9 mouse cellular contexts compared by ENCODE assay signal in genomic region chr7:24974893-24975595, GRCm38 (mm10). TPM values are rescaled to one million over a fixed set of nuclear protein-coding genes. Genes with fewer than 3 reads are reported as not detected.
DNase-seq lines count a peak whose midpoint lies in the region; ATAC-seq and TF ChIP-seq lines count a peak whose summit lies in the region.
"Had no signal": no experiment of that assay in that cellular context is flagged by ENCODE, and none has a peak within 500 bp of the region (broad histone marks: within the 10 kb centered on the region; RNA-seq: fewer than 3 reads in every experiment).

No protein-coding gene starts in this region.

- no peaks in the 10 kb centered on the region for H3K27me3 ChIP-seq in kidney, postnatal 0 days (ENCODE audit: insufficient read depth, low read length)
- H3K27me3 ChIP-seq: hindbrain, embryonic 15.5 days had no signal

- no peak for ATAC-seq in kidney, postnatal 0 days (replicated peaks; ENCODE audit: low FRiP score, low read depth)
- ATAC-seq in megakaryocyte-erythroid progenitor cell, adult 5-6 weeks (replicated peaks; ENCODE audit: low FRiP score, low TSS enrichment, poor library complexity, severe bottlenecking): peak; percentile 21

- TF ChIP-seq CTCF in kidney, postnatal 0 days (IDR thresholded peaks at IDR 0.05; ENCODE audit: low read depth): peak; percentile 79

- no peak overlapping the region for H3K4me2 ChIP-seq in kidney, postnatal 0 days (ENCODE audit: low read length)
- H3K4me2 ChIP-seq: hindbrain, embryonic 15.5 days had no signal

- H3K36me3 ChIP-seq in kidney, postnatal 0 days (ENCODE audit: insufficient read depth, low read length): no peaks in the 10 kb centered on the region

- 29% methylated on average over 9 of the region's 9 CpGs for WGBS in kidney, postnatal 0 days

- H3K9me3 ChIP-seq in kidney, postnatal 0 days (replicated peaks; ENCODE audit: low read length): no peaks in the 10 kb centered on the region
- H3K9me3 ChIP-seq: hindbrain, embryonic 15.5 days had no signal

- DNase-seq in adrenal gland, postnatal 14 days: peak; percentile 53
- DNase-seq in adrenal gland, adult 8-10 months: no peak
- DNase-seq in right cerebral cortex, postnatal 4 days: peak; percentile 50
- no peak for DNase-seq in right cerebral cortex, postnatal 25 days
- peak; percentile 56 for DNase-seq in cerebellum, adult 8-10 months
- DNase-seq in kidney, postnatal 0 days (ENCODE audit: low spot score): peak; percentile 76
- no peak for DNase-seq in layer of hippocampus, postnatal 36 days

- no peak overlapping the region for H3K9ac ChIP-seq in kidney, postnatal 0 days (ENCODE audit: low read depth, low read length)
- H3K9ac ChIP-seq: hindbrain, embryonic 15.5 days had no signal

- no peak overlapping the region for H3K4me3 ChIP-seq in kidney, postnatal 0 days (replicated peaks; ENCODE audit: low read depth, low read length)
- H3K4me3 ChIP-seq: hindbrain, embryonic 15.5 days had no signal

- H3K4me1 ChIP-seq in kidney, postnatal 0 days (replicated peaks; ENCODE audit: insufficient read depth, low read length): no peaks in the 10 kb centered on the region; the same call in 1 of the 2 replicates

- no peak overlapping the region for H3K27ac ChIP-seq in kidney, postnatal 0 days
- H3K27ac ChIP-seq: hindbrain, embryonic 15.5 days had no signal

RNA-seq across cellular contexts. Expression of gene Rabac1, which starts 2.5 kb away (rescaled TPM):
- 212 and 238 TPM in 2 replicates for total RNA-seq in adrenal gland, postnatal 14 days (2021)
- 100 to 1,000 TPM; 343 to 403 (median 360) TPM for total RNA-seq in adrenal gland, adult 8-10 months (2022)
- polyA plus RNA-seq in kidney, postnatal 0 days (2015; fragmentation: Nextera tagmentation; extraction: Ambion mirVana): 292 and 315 TPM in 2 replicates
- total RNA-seq in megakaryocyte-erythroid progenitor cell, adult 5-6 weeks (2014; fragmentation: Nextera tagmentation): 128 and 146 TPM in 2 replicates
- 38.0 and 103 TPM in 2 replicates for total RNA-seq in megakaryocyte-erythroid progenitor cell, adult 5-6 weeks (2017)
- 100 to 1,000 TPM; 267 to 288 TPM for total RNA-seq in layer of hippocampus, postnatal 36 days (2021)

RNA-seq across cellular contexts. Expression of gene Atp1a3, which starts 30.7 kb away (rescaled TPM):
- total RNA-seq in adrenal gland, postnatal 14 days (2021): 35.6 and 39.8 TPM in 2 replicates
- 100 to 1,000 TPM in 2 of 4 experiments, 10 to 100 TPM in 2; 46.3 to 149 (median 91.8) TPM for total RNA-seq in adrenal gland, adult 8-10 months (2022)
- polyA plus RNA-seq in kidney, postnatal 0 days (2015; fragmentation: Nextera tagmentation; extraction: Ambion mirVana): 0.32 and 0.36 TPM in 2 replicates
- not detected in 2 replicates for total RNA-seq in megakaryocyte-erythroid progenitor cell, adult 5-6 weeks (2014; fragmentation: Nextera tagmentation)
- 0.75 TPM in 1 of 2 replicates, not detected in the other for total RNA-seq in megakaryocyte-erythroid progenitor cell, adult 5-6 weeks (2017)
- 1,000 to 10,000 TPM; 2,432 to 2,476 TPM for total RNA-seq in layer of hippocampus, postnatal 36 days (2021)

RNA-seq across cellular contexts. Expression of gene Gm4881, which starts 30.8 kb away (rescaled TPM):
- not detected in 2 replicates for total RNA-seq in adrenal gland, postnatal 14 days (2021)
- total RNA-seq in adrenal gland, adult 8-10 months (2022): not detected
- not detected in 2 replicates for polyA plus RNA-seq in kidney, postnatal 0 days (2015; fragmentation: Nextera tagmentation; extraction: Ambion mirVana)
- total RNA-seq in megakaryocyte-erythroid progenitor cell, adult 5-6 weeks (2014; fragmentation: Nextera tagmentation): not detected in 2 replicates
- not detected in 2 replicates for total RNA-seq in megakaryocyte-erythroid progenitor cell, adult 5-6 weeks (2017)
- total RNA-seq in layer of hippocampus, postnatal 36 days (2021): not detected

Comparison
In these comparisons a context has a peak if more than half of its experiments do, and no peak if none do; other contexts are left out.
1. DNase-seq: peak in adrenal gland, postnatal 14 days (single experiment), right cerebral cortex, postnatal 4 days (single experiment), cerebellum, adult 8-10 months (single experiment) and kidney, postnatal 0 days (single experiment); none in adrenal gland, adult 8-10 months (single experiment), right cerebral cortex, postnatal 25 days (single experiment) and layer of hippocampus, postnatal 36 days (0 of 2).
2. RNA of gene Atp1a3, which starts 30.7 kb away (total RNA-seq): 2,432 to 2,476 TPM in layer of hippocampus, postnatal 36 days, 46.3 to 149 TPM in adrenal gland, adult 8-10 months and 35.6 to 39.8 TPM in adrenal gland, postnatal 14 days; 0.75 TPM in megakaryocyte-erythroid progenitor cell, adult 5-6 weeks; every median in the first group is over 10 times any median in the second.